8 mouse cellular contexts compared by ENCODE assay signal in genomic region chr11:119355443-119356385, GRCm38 (mm10). TPM values are rescaled to one million over a fixed set of nuclear protein-coding genes. Genes with fewer than 3 reads are reported as not detected.
DNase-seq lines count a peak whose midpoint lies in the region; ATAC-seq and TF ChIP-seq lines count a peak whose summit lies in the region.

Gene Sgsh, minus strand, starts transcription at chr11:119355536.
Gene Slc26a11, plus strand, starts transcription at chr11:119355557.

- TF ChIP-seq CTCF in kidney, postnatal 0 days (IDR thresholded peaks at IDR 0.05; ENCODE audit: low read depth), result no peak

- WGBS in heart, embryonic 13.5 days, result 2% methylated on average over 39 of the region's 40 CpGs
- WGBS in kidney, postnatal 0 days, result under 1% methylated on average over 37 of the region's 40 CpGs
- WGBS in liver, embryonic 11.5 days, result 5% methylated on average over 40 of the region's 40 CpGs

- peak within 1 kb of the TSS; percentile 87 for H3K4me3 ChIP-seq in heart, embryonic 13.5 days
- H3K4me3 ChIP-seq in kidney, postnatal 0 days (replicated peaks; ENCODE audit: low read depth, low read length), result peak within 1 kb of the TSS; percentile 72
- peak within 1 kb of the TSS; percentile 82 for H3K4me3 ChIP-seq in liver, embryonic 11.5 days (ENCODE audit: low read depth, low read length)
- H3K4me3 ChIP-seq in myocyte, result peak within 1 kb of the TSS; percentile 37

- H3K27ac ChIP-seq in heart, embryonic 13.5 days (replicated peaks), result peak within 1 kb of the TSS; percentile 92
- peak within 1 kb of the TSS; percentile 79 for H3K27ac ChIP-seq in kidney, postnatal 0 days
- peak within 1 kb of the TSS; percentile 83 for H3K27ac ChIP-seq in liver, embryonic 11.5 days (ENCODE audit: low read depth, low read length)

- DNase-seq in CD4-positive, CD25-positive, alpha-beta regulatory T cell, adult 2 months (ENCODE audit: low read depth, low spot score), result peak; percentile 77
- peak; percentile 31 for DNase-seq in c-Kit-negative CD71-positive TER-119-positive erythroid progenitor cells, embryonic 14.5 days (ENCODE audit: low read depth, low spot score)
- peak; percentile 55 for DNase-seq in fibroblast of lung, adult 2 months (ENCODE audit: low read depth)
- DNase-seq in kidney, postnatal 0 days (ENCODE audit: low spot score), result peak; percentile 93
- DNase-seq in liver, embryonic 11.5 days (ENCODE audit: low spot score), result peak; percentile 86
- DNase-seq in spleen, postnatal 4 days (ENCODE audit: low spot score in 2 of 2), result peak; percentile 81 to 91

- H3ac ChIP-seq in myocyte (ENCODE audit: control insufficient read depth, insufficient read length), result peak within 1 kb of the TSS; percentile 9

- no peaks in the 10 kb centered on the region for H3K79me2 ChIP-seq in myocyte (ENCODE audit: control insufficient read depth, insufficient read depth)

- ATAC-seq in heart, embryonic 13.5 days (ENCODE audit: extremely low read depth, insufficient number of reproducible peaks, low FRiP score, low TSS enrichment), result peak; percentile 91
- ATAC-seq in kidney, postnatal 0 days (replicated peaks; ENCODE audit: low FRiP score, low read depth), result peak; percentile 92
- peak; percentile 87 for ATAC-seq in liver, embryonic 11.5 days (replicated peaks; ENCODE audit: low FRiP score)

- peak; percentile 83 for TF ChIP-seq POLR2A in myocyte (IDR thresholded peaks at IDR 0.05; ENCODE audit: insufficient read length, low read depth)

- peaks cover 24% of the 10 kb centered on the region for H3K4me1 ChIP-seq in heart, embryonic 13.5 days
- H3K4me1 ChIP-seq in kidney, postnatal 0 days (replicated peaks; ENCODE audit: insufficient read depth, low read length), result peaks cover 10% of the 10 kb centered on the region; the same call in 1 of the 2 replicates
- H3K4me1 ChIP-seq in liver, embryonic 11.5 days (replicated peaks; ENCODE audit: control insufficient read depth, insufficient read depth, low read length), result peaks cover 17% of the 10 kb centered on the region

- peak within 1 kb of the TSS; percentile 88 for H3K9ac ChIP-seq in heart, embryonic 13.5 days
- peak within 1 kb of the TSS; percentile 78 for H3K9ac ChIP-seq in kidney, postnatal 0 days (ENCODE audit: low read depth, low read length)
- H3K9ac ChIP-seq in liver, embryonic 11.5 days (ENCODE audit: low read depth, low read length), result peak within 1 kb of the TSS; percentile 84

- no peaks in the 10 kb centered on the region for H3K9me3 ChIP-seq in heart, embryonic 13.5 days
- H3K9me3 ChIP-seq in kidney, postnatal 0 days (replicated peaks; ENCODE audit: low read length), result no peaks in the 10 kb centered on the region
- no peaks in the 10 kb centered on the region for H3K9me3 ChIP-seq in liver, embryonic 11.5 days (ENCODE audit: control insufficient read depth, low read length)

- peak within 1 kb of the TSS; percentile 95 for H3K4me2 ChIP-seq in heart, embryonic 13.5 days
- peak within 1 kb of the TSS; percentile 97 for H3K4me2 ChIP-seq in kidney, postnatal 0 days (ENCODE audit: low read length)
- H3K4me2 ChIP-seq in liver, embryonic 11.5 days, result peak within 1 kb of the TSS; percentile 98
- peak within 1 kb of the TSS; percentile 96 for H3K4me2 ChIP-seq in myocyte (ENCODE audit: low read depth)

- 0 out of 2 replicates have a peak, but pooled peaks cover 3% of the 10 kb centered on the region for H3K27me3 ChIP-seq in heart, embryonic 13.5 days (replicated peaks)
- H3K27me3 ChIP-seq in kidney, postnatal 0 days (ENCODE audit: insufficient read depth, low read length), result no peaks in the 10 kb centered on the region
- 0 out of 2 replicates have a peak, but pooled peaks cover 3% of the 10 kb centered on the region for H3K27me3 ChIP-seq in liver, embryonic 11.5 days (replicated peaks; ENCODE audit: control insufficient read depth, insufficient read depth, low read length)
- peaks cover 14% of the 10 kb centered on the region for H3K27me3 ChIP-seq in myocyte (ENCODE audit: control insufficient read depth, insufficient read depth, insufficient read length)

- H3K36me3 ChIP-seq in heart, embryonic 13.5 days, result peaks cover 30% of the 10 kb centered on the region
- no peaks in the 10 kb centered on the region for H3K36me3 ChIP-seq in kidney, postnatal 0 days (ENCODE audit: insufficient read depth, low read length)
- H3K36me3 ChIP-seq in liver, embryonic 11.5 days (ENCODE audit: control insufficient read depth, insufficient read depth, low read length), result no peaks in the 10 kb centered on the region
- H3K36me3 ChIP-seq in myocyte (ENCODE audit: control insufficient read depth, insufficient read depth), result no peaks in the 10 kb centered on the region

TF ChIP-seq in myocyte, 11 proteins besides CTCF, POLR2A, EP300 and RAD21:
- TF ChIP-seq USF1 (IDR thresholded peaks at IDR 0.05; ENCODE audit: low read depth) (peak; percentile 79), POLR2AphosphoS2 (IDR thresholded peaks at IDR 0.05; ENCODE audit: insufficient read length, low read depth) (peak; percentile 73), MYOG (IDR thresholded peaks at IDR 0.05; ENCODE audit: control insufficient read depth in 1 of 3, insufficient read depth in 1 of 3, insufficient read length in 2 of 3, low read depth in 2 of 3) (no peak), SRF (IDR thresholded peaks at IDR 0.05; ENCODE audit: control insufficient read depth, insufficient read length, low read depth) (no peak), TCF3 (IDR thresholded peaks at IDR 0.05; ENCODE audit: insufficient read length, low read depth) (no peak), TCF12 (IDR thresholded peaks at IDR 0.05; ENCODE audit: insufficient read depth, poor library complexity, severe bottlenecking) (no peak)
TF ChIP-seq in myocyte: peak in this region for 2.

RNA-seq across cellular contexts. Expression of gene Sgsh, which starts in this region (rescaled TPM):
- 5.7 and 6.9 TPM in 2 replicates for polyA plus RNA-seq in heart, embryonic 13.5 days (2015; fragmentation: Nextera tagmentation; extraction: Ambion mirVana)
- polyA plus RNA-seq in kidney, postnatal 0 days (2015; fragmentation: Nextera tagmentation; extraction: Ambion mirVana), result 9.8 and 10.1 TPM in 2 replicates
- polyA plus RNA-seq in liver, embryonic 11.5 days (2014; fragmentation: Nextera tagmentation; extraction: Ambion mirVana), result 4.4 and 5.8 TPM in 2 replicates
- polyA plus RNA-seq in myocyte (2012; fragmentation: generic; extraction: Trizol), result 4.2 TPM

RNA-seq across cellular contexts. Expression of gene Slc26a11, which starts in this region (rescaled TPM):
- 9.3 and 10.4 TPM in 2 replicates for polyA plus RNA-seq in heart, embryonic 13.5 days (2015; fragmentation: Nextera tagmentation; extraction: Ambion mirVana)
- polyA plus RNA-seq in kidney, postnatal 0 days (2015; fragmentation: Nextera tagmentation; extraction: Ambion mirVana), result 8.0 and 8.3 TPM in 2 replicates
- 4.3 and 5.1 TPM in 2 replicates for polyA plus RNA-seq in liver, embryonic 11.5 days (2014; fragmentation: Nextera tagmentation; extraction: Ambion mirVana)
- 1.5 TPM for polyA plus RNA-seq in myocyte (2012; fragmentation: generic; extraction: Trizol)

Comparison
In these comparisons a context has a peak if more than half of its experiments do, and no peak if none do; other contexts are left out.
1. Peak in every context shown above with its lines: DNase-seq, ATAC-seq, H3K4me3 ChIP-seq and H3K27ac ChIP-seq.
2. DNase-seq: peak in every context shown above with its lines; median percentile 93 in kidney, postnatal 0 days; 86 in liver, embryonic 11.5 days; 86 in spleen, postnatal 4 days; 77 in CD4-positive, CD25-positive, alpha-beta regulatory T cell, adult 2 months; 55 in fibroblast of lung, adult 2 months; 31 in c-Kit-negative CD71-positive TER-119-positive erythroid progenitor cells, embryonic 14.5 days.
3. H3K4me3 ChIP-seq: peak in every context shown above with its lines; median percentile 87 in heart, embryonic 13.5 days; 82 in liver, embryonic 11.5 days; 72 in kidney, postnatal 0 days; 37 in myocyte.